Mouse (Mus musculus): ENCODE measurements around the gene Gpr26. TPM values are rescaled to one million over a fixed set of nuclear protein-coding genes. Genes with fewer than 3 reads are reported as not detected.

The Gpr26 gene
- polyA plus RNA-seq, 2 experiments = not detected

DNA sequence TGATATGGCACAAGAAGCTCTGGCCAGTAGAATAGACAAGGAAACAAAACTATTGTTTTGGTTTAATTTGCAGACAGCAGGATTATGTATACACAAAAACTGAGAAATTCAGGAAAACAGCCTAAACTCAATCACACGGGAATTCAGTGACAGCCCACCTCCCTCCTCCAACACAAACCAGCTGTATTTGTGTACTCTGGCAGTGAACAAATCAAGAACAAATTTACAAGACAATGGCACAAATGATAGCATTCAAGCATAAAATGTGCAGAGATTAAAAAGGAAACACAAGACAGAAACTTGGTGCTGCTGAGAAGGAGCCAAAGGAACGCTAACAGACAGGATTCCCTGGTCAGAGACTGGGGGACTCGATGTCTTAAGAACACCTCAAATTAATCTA is 12.9 kb upstream of the Gpr26 start:
- TF ChIP-seq CTCF (IDR thresholded peaks at IDR 0.05; ENCODE audit: low read depth) (no peak), EP300 (IDR thresholded peaks at IDR 0.05; ENCODE audit: low read depth) (no peak)
- Histone ChIP-seq H3K9ac (replicated peaks) (no peak overlapping the region), H3K27me3 (ENCODE audit: control insufficient read depth, insufficient read depth, low read length) (no peaks in the 10 kb centered on the region), H3K4me1 (replicated peaks; ENCODE audit: control insufficient read depth in 2 of 2, insufficient read depth in 2 of 2, low read length in 1 of 2) (no peaks in the 10 kb centered on the region), H3K9me3 (ENCODE audit: control insufficient read depth, low read length) (no peaks in the 10 kb centered on the region), H3K27ac (no peak overlapping the region), H3K4me2 (ENCODE audit: low read depth) (no peak overlapping the region), H3K4me3 (ENCODE audit: insufficient read depth in 1 of 2, low read depth in 2 of 2, low read length in 2 of 2) (no peak overlapping the region), H3K36me3 (replicated peaks; ENCODE audit: control insufficient read depth, insufficient read depth, low read depth) (no peaks in the 10 kb centered on the region)
- DNase-seq (ENCODE audit: low read depth in 3 of 3, low spot score in 3 of 3) (no peak), ATAC-seq (ENCODE audit: insufficient read depth) (no peak)
- WGBS (ENCODE audit: insufficient replicate concordance) = 59% methylated on average over 3 of the region's 3 CpGs

DNA sequence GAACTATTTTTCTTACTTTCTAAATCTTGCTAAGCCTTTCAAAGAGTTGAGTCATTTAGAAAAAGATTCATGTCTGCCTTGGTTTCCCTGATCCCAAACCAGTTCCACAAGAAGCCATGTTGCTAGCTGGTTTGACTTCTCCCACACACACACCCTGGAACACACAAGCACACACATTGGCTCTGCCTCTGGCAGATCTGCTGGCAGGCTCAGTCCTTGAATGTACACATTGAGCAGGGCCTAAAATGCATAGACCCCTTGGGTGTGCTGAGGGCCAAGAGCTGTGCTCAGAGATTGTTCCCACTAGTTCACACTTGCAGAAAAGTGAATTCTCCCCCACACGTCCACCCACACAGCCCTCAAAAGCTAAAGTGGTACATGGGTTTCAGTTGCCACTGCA is 7.6 kb upstream of the Gpr26 start:
- no peak overlapping the region for H3K4me2 ChIP-seq (ENCODE audit: low read depth)
- no peak for TF ChIP-seq EP300 (IDR thresholded peaks at IDR 0.05; ENCODE audit: low read depth)
- no peak for TF ChIP-seq CTCF (IDR thresholded peaks at IDR 0.05; ENCODE audit: low read depth)
- DNase-seq (ENCODE audit: low read depth in 3 of 3, low spot score in 3 of 3) = no peak

DNA sequence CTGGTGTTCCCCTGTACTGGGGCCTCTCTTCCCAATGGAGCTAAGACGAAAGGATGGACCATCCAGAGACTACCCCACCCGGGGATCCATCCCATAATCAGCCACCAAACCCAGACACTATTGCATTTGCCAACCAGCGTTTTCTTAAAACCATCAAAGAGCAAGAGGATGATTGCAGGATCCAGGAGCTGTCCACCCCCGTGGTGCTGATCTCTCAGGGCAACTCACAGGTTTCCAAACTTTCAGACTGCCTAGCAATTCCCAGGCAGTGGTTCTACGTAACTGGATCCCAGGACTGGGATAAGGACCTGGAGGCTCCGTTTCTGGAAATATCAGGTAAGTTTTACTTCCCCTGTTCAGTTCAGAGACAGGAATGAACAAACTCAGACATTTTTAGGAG is 5.7 kb upstream of the Gpr26 start:
- no peaks in the 10 kb centered on the region for H3K36me3 ChIP-seq (replicated peaks; ENCODE audit: control insufficient read depth, insufficient read depth, low read depth)
- H3K4me1 ChIP-seq (replicated peaks; ENCODE audit: control insufficient read depth in 2 of 2, insufficient read depth in 2 of 2, low read length in 1 of 2) = no peaks in the 10 kb centered on the region
- no peak for DNase-seq (ENCODE audit: low read depth in 3 of 3, low spot score in 3 of 3)
- no peak for ATAC-seq (ENCODE audit: insufficient read depth)
- no peaks in the 10 kb centered on the region for H3K27me3 ChIP-seq (ENCODE audit: control insufficient read depth, insufficient read depth, low read length)
- no peak overlapping the region for H3K4me2 ChIP-seq (ENCODE audit: low read depth)
- no peak overlapping the region for H3K4me3 ChIP-seq (ENCODE audit: insufficient read depth in 1 of 2, low read depth in 2 of 2, low read length in 2 of 2)
- H3K9ac ChIP-seq (replicated peaks) = no peak overlapping the region
- no peak overlapping the region for H3K27ac ChIP-seq
- no peak for TF ChIP-seq EP300 (IDR thresholded peaks at IDR 0.05; ENCODE audit: low read depth)
- no peak for TF ChIP-seq CTCF (IDR thresholded peaks at IDR 0.05; ENCODE audit: low read depth)
- WGBS (ENCODE audit: insufficient replicate concordance) = 12% methylated on average over 6 of the region's 6 CpGs
- H3K9me3 ChIP-seq (ENCODE audit: control insufficient read depth, low read length) = no peaks in the 10 kb centered on the region

More for the DNA sequence above, 7.6 kb upstream of the Gpr26 start:
- Histone ChIP-seq H3K9me3 (ENCODE audit: control insufficient read depth, low read length) (no peaks in the 10 kb centered on the region), H3K4me1 (replicated peaks; ENCODE audit: control insufficient read depth in 2 of 2, insufficient read depth in 2 of 2, low read length in 1 of 2) (no peaks in the 10 kb centered on the region), H3K27me3 (ENCODE audit: control insufficient read depth, insufficient read depth, low read length) (no peaks in the 10 kb centered on the region), H3K9ac (replicated peaks) (no peak overlapping the region), H3K27ac (no peak overlapping the region), H3K36me3 (replicated peaks; ENCODE audit: control insufficient read depth, insufficient read depth, low read depth) (no peaks in the 10 kb centered on the region), H3K4me3 (ENCODE audit: insufficient read depth in 1 of 2, low read depth in 2 of 2, low read length in 2 of 2) (no peak overlapping the region)
- no peak for ATAC-seq (ENCODE audit: insufficient read depth)
- 47% methylated on average over 1 of the region's 1 CpGs for WGBS (ENCODE audit: insufficient replicate concordance)

DNA sequence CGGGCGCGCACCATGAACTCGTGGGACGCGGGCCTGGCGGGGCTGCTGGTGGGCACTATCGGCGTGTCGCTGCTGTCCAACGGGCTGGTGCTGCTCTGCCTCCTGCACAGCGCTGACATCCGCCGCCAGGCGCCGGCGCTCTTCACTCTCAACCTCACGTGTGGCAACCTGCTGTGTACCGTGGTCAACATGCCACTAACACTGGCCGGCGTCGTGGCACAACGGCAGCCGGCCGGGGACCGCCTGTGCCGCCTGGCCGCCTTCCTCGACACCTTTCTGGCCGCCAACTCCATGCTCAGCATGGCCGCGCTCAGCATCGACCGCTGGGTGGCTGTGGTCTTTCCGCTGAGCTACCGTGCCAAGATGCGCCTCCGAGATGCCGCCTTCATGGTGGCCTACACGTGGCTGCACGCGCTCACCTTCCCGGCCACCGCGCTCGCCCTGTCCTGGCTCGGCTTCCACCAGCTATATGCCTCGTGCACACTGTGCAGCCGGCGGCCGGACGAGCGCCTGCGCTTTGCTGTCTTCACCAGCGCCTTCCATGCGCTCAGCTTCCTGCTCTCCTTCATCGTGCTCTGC is 745 bp downstream of the Gpr26 start:
- no peaks in the 10 kb centered on the region for H3K9me3 ChIP-seq (ENCODE audit: control insufficient read depth, low read length)
- H3K4me2 ChIP-seq (ENCODE audit: low read depth) = no peak overlapping the region
- no peak overlapping the region for H3K27ac ChIP-seq
- no peaks in the 10 kb centered on the region for H3K36me3 ChIP-seq (replicated peaks; ENCODE audit: control insufficient read depth, insufficient read depth, low read depth)
- no peak overlapping the region for H3K9ac ChIP-seq (replicated peaks)
- TF ChIP-seq CTCF (IDR thresholded peaks at IDR 0.05; ENCODE audit: low read depth) (no peak), EP300 (IDR thresholded peaks at IDR 0.05; ENCODE audit: low read depth) (no peak)
- DNase-seq (ENCODE audit: low read depth in 3 of 3, low spot score in 3 of 3) (no peak), ATAC-seq (ENCODE audit: insufficient read depth) (no peak)
- WGBS (ENCODE audit: insufficient replicate concordance) = 11% methylated on average over 48 of the region's 57 CpGs
- H3K4me3 ChIP-seq (ENCODE audit: insufficient read depth in 1 of 2, low read depth in 2 of 2, low read length in 2 of 2) = no peak overlapping the region
- no peaks in the 10 kb centered on the region for H3K4me1 ChIP-seq (replicated peaks; ENCODE audit: control insufficient read depth in 2 of 2, insufficient read depth in 2 of 2, low read length in 1 of 2)
- peaks cover 13% of the 10 kb centered on the region for H3K27me3 ChIP-seq (ENCODE audit: control insufficient read depth, insufficient read depth, low read length)

DNA sequence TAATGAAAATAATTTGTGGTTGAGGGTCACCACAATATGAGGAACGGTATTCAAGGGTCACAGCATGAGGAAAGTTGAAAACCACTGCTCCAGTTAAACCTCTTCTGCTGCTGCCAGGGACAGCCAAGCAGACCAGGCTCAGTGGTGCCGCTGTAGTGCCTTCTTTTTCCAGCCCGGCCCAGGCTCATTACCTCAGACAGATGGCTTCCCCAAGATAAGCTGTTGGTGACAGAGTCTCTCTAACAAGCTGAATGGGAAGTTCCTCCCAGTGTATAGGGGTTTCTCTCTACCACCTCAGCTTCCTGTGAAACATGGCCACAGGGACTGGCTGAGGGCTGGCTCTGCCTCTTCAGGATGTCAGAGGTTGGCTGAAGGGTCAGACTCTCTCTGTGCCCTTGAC is 4.0 kb downstream of the Gpr26 start:
- TF ChIP-seq CTCF (IDR thresholded peaks at IDR 0.05; ENCODE audit: low read depth) = no peak
- H3K27me3 ChIP-seq (ENCODE audit: control insufficient read depth, insufficient read depth, low read length) = peaks cover 13% of the 10 kb centered on the region
- H3K4me2 ChIP-seq (ENCODE audit: low read depth) = no peak overlapping the region
- WGBS (ENCODE audit: insufficient replicate concordance) = 3% methylated on average over 3 of the region's 3 CpGs
- H3K27ac ChIP-seq = no peak overlapping the region
- no peaks in the 10 kb centered on the region for H3K4me1 ChIP-seq (replicated peaks; ENCODE audit: control insufficient read depth in 2 of 2, insufficient read depth in 2 of 2, low read length in 1 of 2)
- ATAC-seq (ENCODE audit: insufficient read depth) (no peak), DNase-seq (ENCODE audit: low read depth in 3 of 3, low spot score in 3 of 3) (no peak)
- no peak overlapping the region for H3K4me3 ChIP-seq (ENCODE audit: insufficient read depth in 1 of 2, low read depth in 2 of 2, low read length in 2 of 2)
- H3K9ac ChIP-seq (replicated peaks) = no peak overlapping the region
- H3K9me3 ChIP-seq (ENCODE audit: control insufficient read depth, low read length) = no peaks in the 10 kb centered on the region
- H3K36me3 ChIP-seq (replicated peaks; ENCODE audit: control insufficient read depth, insufficient read depth, low read depth) = no peaks in the 10 kb centered on the region
